Mouse (Mus musculus) limb, embryonic 11.5 days (tissue): ENCODE data around the gene Ms4a12. TPM values are rescaled to one million over a fixed set of nuclear protein-coding genes. Genes with fewer than 3 reads are reported as not detected.
"Not testable (repeated sequence)": the region's sequence is repeated elsewhere in the genome, so short reads cannot be mapped to it uniquely, and the experiment has no call there.

ENCODE experiments used
- ATAC-seq: fragments of 200-750 bp; cut with Nextera tagmentation; 2 replicates; pipeline ENCODE4 v1.8.0; 2017; ENCODE audit warnings: low read depth; ENCODE audit not compliant: insufficient number of reproducible peaks, low FRiP score, low TSS enrichment
- DNase-seq: peaks from one replicate; pipeline ENCODE4 v3.0.0-alpha.2; 2015; ENCODE audit warnings: low spot score
- H3K27ac ChIP-seq: fragments of 300-500 bp; sonication (generic); replicated peaks from 2 replicates; pipeline ENCODE4 v1.5.1; 2014; ENCODE audit warnings: low read depth, mild to moderate bottlenecking, low read length
- H3K27me3 ChIP-seq: fragments of 300-500 bp; sonication (generic); 2 replicates; pipeline ENCODE4 v1.6.1; 2014; ENCODE audit warnings: mild to moderate bottlenecking, low read length, mixed read lengths; ENCODE audit not compliant: control insufficient read depth, insufficient read depth
- H3K36me3 ChIP-seq: fragments of 300-500 bp; sonication (generic); 2 replicates; pipeline ENCODE4 v1.6.1; 2014; ENCODE audit warnings: mild to moderate bottlenecking, low read length, moderate library complexity, mixed read lengths; ENCODE audit not compliant: control insufficient read depth, insufficient read depth
- H3K4me1 ChIP-seq: fragments of 300-500 bp; sonication (generic); 2 replicates; pipeline ENCODE4 v1.6.1; 2014; ENCODE audit warnings: low read length, mixed read lengths; ENCODE audit not compliant: control insufficient read depth, insufficient read depth
- H3K4me2 ChIP-seq: fragments of 300-500 bp; sonication (generic); 2 replicates; pipeline ENCODE4 v1.6.1; 2014; ENCODE audit warnings: low read depth, mild to moderate bottlenecking, moderate library complexity; ENCODE audit not compliant: severe bottlenecking
- H3K4me3 ChIP-seq: fragments of 300-500 bp; sonication (generic); 2 replicates; pipeline ENCODE4 v1.5.1; 2014; ENCODE audit warnings: low read depth, low read length
- H3K9ac ChIP-seq: fragments of 300-500 bp; sonication (generic); 2 replicates; pipeline ENCODE4 v1.6.1; 2014; ENCODE audit warnings: mild to moderate bottlenecking, low read length
- H3K9me3 ChIP-seq: fragments of 300-500 bp; sonication (generic); 2 replicates; pipeline ENCODE4 v1.6.1; 2016; ENCODE audit warnings: low read length; ENCODE audit not compliant: control insufficient read depth
- WGBS: fragments of 180-500 bp; shearing (Covaris S2); extraction: QIAGEN DNeasy Blood & Tissue Kit; methylation state at CpG from one replicate; pipeline ENCODE4 v1.1.7; 2014; 5-methylcytosine and 5-hydroxymethylcytosine counted together
- polyA plus RNA-seq: library from polyadenylated mRNA; unstranded; fragments of >200 nt; fragmentation: Nextera tagmentation; extraction: Ambion mirVana; gene quantifications from 2 replicates; pipeline ENCODE4 v1.2.1, GENCODE M21; 2014

Ms4a12 gene
- polyA plus RNA-seq: not detected in 2 replicates

DNA sequence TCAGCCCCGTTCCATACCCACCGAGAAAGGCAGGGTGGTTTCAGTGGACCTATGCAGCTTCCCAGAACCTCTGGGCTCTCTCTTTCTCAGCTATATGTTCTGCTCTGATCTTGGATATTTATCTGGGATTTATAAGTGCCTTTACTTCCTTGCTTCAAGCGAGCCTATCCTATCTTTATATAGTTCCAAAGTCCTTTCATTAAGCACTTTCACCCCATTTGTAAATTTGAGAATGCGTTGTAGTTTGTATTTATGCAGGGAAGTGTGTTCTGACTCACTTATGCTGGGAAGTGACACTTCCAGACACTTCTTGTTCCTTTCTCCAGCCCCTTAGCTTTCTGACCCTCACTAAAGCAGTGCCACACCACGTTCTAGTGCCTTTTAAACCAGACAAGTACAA, at the start of gene Ms4a12:
Ms4a12 (minus strand) TSS at position 101 of the 400 bp plus-strand sequence.
- no peak for ATAC-seq
- no peak within 1 kb of the TSS for H3K4me2 ChIP-seq
- WGBS: 70% methylated on average over 5 of the region's 5 CpGs
- H3K4me3 ChIP-seq: no peak within 1 kb of the TSS
- no peak for DNase-seq
- H3K9ac ChIP-seq: no peak within 1 kb of the TSS
- H3K36me3 ChIP-seq: no peaks in the 10 kb centered on the region
- no peaks in the 10 kb centered on the region for H3K4me1 ChIP-seq
- no peaks in the 10 kb centered on the region for H3K27me3 ChIP-seq
- no peaks in the 10 kb centered on the region for H3K9me3 ChIP-seq
- no peak within 1 kb of the TSS for H3K27ac ChIP-seq

DNA sequence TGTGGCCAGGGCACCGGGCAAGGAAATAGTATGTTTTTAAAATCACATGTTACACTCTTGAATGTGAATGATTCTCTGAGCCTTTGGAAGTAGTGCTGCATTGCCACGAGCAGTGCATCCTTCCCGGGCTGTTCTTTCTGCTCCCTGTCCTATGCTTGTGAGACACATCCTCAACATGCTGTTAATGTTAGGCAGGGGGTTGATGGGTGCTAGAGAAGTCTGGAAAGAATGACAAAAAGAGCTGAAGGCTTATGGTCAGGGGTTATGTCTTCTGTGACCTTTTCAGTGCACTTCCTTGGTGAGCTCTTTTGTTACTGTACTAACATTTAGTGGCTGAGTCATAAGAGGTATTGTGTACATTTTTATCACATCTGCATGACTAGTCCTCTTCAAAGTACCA, 48.0 kb upstream of the Ms4a12 start:
- no peak overlapping the region for H3K4me2 ChIP-seq
- no peaks in the 10 kb centered on the region for H3K27me3 ChIP-seq
- 86% methylated on average over 3 of the region's 3 CpGs for WGBS
- no peak overlapping the region for H3K4me3 ChIP-seq
- ATAC-seq (no peak), DNase-seq (no peak)
- H3K9me3 ChIP-seq: no peaks in the 10 kb centered on the region
- H3K4me1 ChIP-seq: no peaks in the 10 kb centered on the region
- H3K9ac ChIP-seq: no peak overlapping the region
- H3K27ac ChIP-seq: no peak overlapping the region
- no peaks in the 10 kb centered on the region for H3K36me3 ChIP-seq

DNA sequence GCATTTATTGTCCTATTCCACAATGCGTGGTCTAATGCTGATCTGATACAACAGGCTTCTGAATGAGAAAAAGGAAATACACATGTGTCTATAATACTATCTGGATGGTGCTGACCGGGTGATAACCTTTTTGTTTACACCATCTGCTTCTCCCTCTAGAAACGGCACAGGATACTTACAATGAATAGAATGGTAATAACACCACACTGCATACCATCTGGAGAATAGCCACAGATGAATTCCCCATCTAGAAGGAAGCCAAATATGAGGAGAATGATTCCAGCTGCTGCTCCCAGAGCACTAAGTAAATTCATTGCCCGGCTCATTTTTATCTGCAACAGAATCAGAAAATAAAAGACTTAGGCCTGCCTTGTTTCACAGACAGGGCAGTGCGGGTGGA, 44.2 kb upstream of the Ms4a12 start:
- Histone ChIP-seq H3K4me3 (no peak overlapping the region), H3K9me3 (no peaks in the 10 kb centered on the region), H3K27me3 (no peaks in the 10 kb centered on the region), H3K36me3 (no peaks in the 10 kb centered on the region), H3K9ac (no peak overlapping the region), H3K4me2 (no peak overlapping the region), H3K27ac (no peak overlapping the region), H3K4me1 (no peaks in the 10 kb centered on the region)
- no peak for DNase-seq
- ATAC-seq: no peak
- 75% methylated on average over 5 of the region's 5 CpGs for WGBS

DNA sequence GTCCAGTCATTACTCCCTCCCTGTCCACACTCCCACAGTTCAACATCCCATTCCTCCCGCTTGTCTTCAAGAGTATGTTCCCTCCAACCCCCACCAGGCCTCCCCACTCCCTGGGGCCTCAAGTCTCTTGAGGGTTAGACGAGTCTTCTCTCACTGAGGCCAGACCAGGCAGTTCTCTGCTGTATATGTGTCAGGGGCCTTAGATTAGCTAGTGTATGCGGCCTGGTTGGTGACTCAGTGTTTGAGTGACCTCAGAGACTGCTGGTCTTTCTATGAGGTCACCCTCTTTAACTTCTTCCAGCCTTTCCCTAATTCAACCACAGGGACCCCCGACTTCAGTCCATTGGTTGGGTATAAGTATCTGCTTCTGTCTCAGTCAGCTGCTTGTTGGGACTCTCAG, 34.7 kb upstream of the Ms4a12 start:
- no peaks in the 10 kb centered on the region for H3K36me3 ChIP-seq

DNA sequence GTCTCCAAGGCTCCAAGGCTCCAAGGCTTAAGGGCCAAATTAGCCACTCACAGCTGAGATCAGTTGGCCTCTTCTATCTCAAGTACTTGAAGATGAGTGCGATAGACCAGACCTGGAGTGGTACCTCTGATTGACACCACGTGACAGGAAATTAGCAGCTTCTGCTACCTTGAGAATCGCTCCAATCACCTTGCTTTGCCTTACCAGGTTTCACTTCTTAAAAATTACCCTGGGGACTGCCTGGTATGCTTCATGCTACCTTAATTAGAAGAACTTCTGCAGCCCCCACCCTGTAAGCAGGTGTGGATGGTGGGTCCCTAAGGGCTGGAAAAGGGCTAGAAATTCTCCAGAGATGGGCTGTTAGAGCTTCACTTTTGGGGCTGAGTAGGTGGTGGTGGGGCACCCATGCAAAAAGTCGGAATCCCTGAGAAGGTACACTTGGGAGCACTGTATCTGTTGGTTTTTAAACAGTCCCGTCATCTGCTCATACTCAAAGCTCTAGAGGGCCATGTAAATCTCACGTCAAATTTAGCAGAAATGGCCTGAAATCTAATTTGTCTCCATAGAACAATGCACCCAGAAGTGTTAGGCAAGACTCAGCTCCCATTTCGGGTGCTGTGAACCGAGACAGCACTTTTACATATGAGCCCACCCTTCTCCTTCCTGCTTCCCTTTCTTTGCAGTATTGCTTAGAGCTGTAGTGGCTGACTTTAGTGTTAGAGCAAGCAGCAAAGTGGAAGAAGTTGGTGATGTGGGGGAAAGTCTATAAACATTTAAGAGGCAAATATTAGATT, 34.0 kb upstream of the Ms4a12 start, which contains the start of gene Ms4a1:
Ms4a1 (minus strand) TSS at position 190 of the 794 bp plus-strand sequence.
- no peak within 1 kb of the TSS for H3K4me2 ChIP-seq
- DNase-seq (no peak), ATAC-seq (no peak)
- no peak within 1 kb of the TSS for H3K4me3 ChIP-seq
- H3K36me3 ChIP-seq: no peaks in the 10 kb centered on the region
- H3K27me3 ChIP-seq: no peaks in the 10 kb centered on the region
- no peak within 1 kb of the TSS for H3K27ac ChIP-seq
- WGBS: 87% methylated on average over 8 of the region's 8 CpGs
- no peak within 1 kb of the TSS for H3K9ac ChIP-seq
- H3K9me3 ChIP-seq: no peaks in the 10 kb centered on the region
- no peaks in the 10 kb centered on the region for H3K4me1 ChIP-seq

More for the DNA sequence above, 34.7 kb upstream of the Ms4a12 start:
- WGBS: 74% methylated on average over 4 of the region's 4 CpGs
- Histone ChIP-seq H3K4me2 (no peak overlapping the region), H3K27ac (no peak overlapping the region), H3K27me3 (no peaks in the 10 kb centered on the region), H3K4me3 (no peak overlapping the region), H3K9me3 (no peaks in the 10 kb centered on the region), H3K9ac (no peak overlapping the region), H3K4me1 (no peaks in the 10 kb centered on the region)
- ATAC-seq: no peak
- no peak for DNase-seq

DNA sequence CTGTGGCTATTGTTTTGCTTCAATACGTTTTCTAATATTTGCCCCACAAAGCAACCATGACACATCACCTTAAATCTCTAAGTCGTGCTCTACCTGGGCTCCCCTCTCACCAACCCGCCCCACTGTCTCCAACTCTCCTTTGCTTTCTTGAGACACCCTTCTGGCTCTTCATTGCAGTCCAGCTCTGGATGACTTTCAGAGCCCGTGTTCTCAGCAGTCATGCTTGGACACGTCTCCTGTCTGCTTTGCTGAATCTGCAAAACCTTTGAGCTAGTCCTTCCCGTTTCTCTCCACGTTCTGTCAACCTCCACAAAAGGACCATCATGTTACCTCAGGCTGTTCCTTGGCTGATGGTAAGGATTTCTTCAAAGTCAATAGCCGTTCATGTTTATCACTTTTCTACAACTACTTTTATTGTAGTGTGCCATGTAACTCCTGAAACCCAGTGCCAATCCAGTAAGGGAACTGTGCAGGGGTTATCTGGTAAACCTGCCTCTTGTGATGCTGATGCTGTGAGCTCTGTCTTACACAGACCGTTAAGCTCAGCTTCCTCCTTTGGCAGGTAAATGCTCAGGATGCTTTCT, 32.4 kb upstream of the Ms4a12 start:
- no peak overlapping the region for H3K4me2 ChIP-seq
- no peak for ATAC-seq
- no peaks in the 10 kb centered on the region for H3K27me3 ChIP-seq
- H3K36me3 ChIP-seq: no peaks in the 10 kb centered on the region
- no peaks in the 10 kb centered on the region for H3K4me1 ChIP-seq
- H3K4me3 ChIP-seq: no peak overlapping the region
- DNase-seq: no peak
- no peak overlapping the region for H3K9ac ChIP-seq
- 85% methylated on average over 9 of the region's 9 CpGs for WGBS
- no peaks in the 10 kb centered on the region for H3K9me3 ChIP-seq
- no peak overlapping the region for H3K27ac ChIP-seq

DNA sequence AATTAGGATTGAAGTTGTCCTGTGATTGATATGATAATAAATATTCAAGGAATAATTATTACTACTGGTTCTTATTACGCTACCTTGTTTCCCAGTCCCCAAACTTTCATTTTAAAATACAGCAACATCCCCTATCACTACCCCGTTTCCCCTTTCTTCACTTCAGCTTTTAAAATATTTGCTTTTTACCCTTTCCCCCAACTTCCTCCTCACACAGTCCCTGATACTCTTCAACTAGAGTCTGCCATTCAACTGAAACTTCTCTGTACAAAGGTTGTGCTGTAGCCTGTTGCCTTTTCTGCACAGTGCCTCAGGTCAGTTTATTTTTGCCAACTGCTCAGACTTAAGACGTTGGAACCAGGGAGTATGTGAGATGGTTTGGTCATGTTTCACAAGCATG, 31.3 kb upstream of the Ms4a12 start:
- no peak overlapping the region for H3K27ac ChIP-seq
- ATAC-seq: no peak

DNA sequence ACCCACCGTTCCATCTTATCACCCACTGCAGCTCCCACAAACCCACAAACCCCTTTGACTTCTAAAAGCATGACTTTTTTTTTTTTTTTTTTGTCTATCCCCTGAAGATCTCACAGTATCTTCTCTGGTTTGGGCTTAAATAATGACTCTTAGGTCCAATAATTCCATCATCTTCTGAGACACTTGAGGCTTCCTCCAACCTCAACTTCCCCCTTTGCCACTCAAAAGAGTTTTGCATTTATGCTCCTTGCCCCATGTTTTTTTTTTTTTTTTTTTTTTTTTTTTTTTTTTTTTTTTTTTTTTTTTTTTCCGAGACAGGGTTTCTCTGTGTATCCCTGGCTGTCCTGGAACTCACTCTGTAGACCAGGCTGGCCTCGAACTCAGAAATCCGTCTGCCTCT, 30.7 kb upstream of the Ms4a12 start:
- H3K36me3 ChIP-seq, ATAC-seq, H3K4me2 ChIP-seq, DNase-seq, H3K9me3 ChIP-seq, H3K9ac ChIP-seq, H3K4me3 ChIP-seq, H3K4me1 ChIP-seq, H3K27me3 ChIP-seq, H3K27ac ChIP-seq: not testable (repeated sequence)
- 64% methylated on average over 4 of the region's 4 CpGs for WGBS

More for the DNA sequence above, 31.3 kb upstream of the Ms4a12 start:
- 88% methylated on average over 3 of the region's 3 CpGs for WGBS
- Histone ChIP-seq H3K9ac (no peak overlapping the region), H3K4me1 (no peaks in the 10 kb centered on the region), H3K36me3 (no peaks in the 10 kb centered on the region), H3K9me3 (no peaks in the 10 kb centered on the region), H3K27me3 (no peaks in the 10 kb centered on the region), H3K4me2 (no peak overlapping the region), H3K4me3 (no peak overlapping the region)
- no peak for DNase-seq
